Mouse (Mus musculus): ENCODE results near the gene Fam129a. TPM values are rescaled to one million over a fixed set of nuclear protein-coding genes. Genes with fewer than 3 reads are reported as not detected.
"Not testable (repeated sequence)": the region's sequence is repeated elsewhere in the genome, so short reads cannot be mapped to it uniquely, and the experiment has no call there.

Gene Fam129a
- polyA plus RNA-seq, 1 experiment, result not detected

DNA sequence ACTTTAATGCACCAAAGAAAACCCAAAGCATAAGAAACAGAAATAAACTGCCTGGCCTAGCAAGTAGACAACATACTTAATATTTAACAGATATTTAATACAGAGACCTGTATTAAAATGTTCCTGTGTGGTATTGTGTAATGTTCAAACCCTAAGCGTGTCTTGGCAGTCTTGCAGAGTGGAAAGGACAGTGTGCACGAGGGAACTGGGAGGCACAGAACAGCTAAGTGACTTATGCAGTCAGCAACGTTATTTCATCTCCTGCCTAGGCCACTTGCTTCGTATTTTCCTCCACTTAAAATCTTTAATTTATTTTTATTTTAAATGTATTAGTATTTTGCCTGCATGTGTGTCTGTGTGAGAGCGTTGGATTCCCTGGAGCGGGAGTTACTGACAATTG lies 119.1 kb downstream of the Fam129a start:
- H3K4me3 ChIP-seq (ENCODE audit: insufficient read depth, low read depth, low read length), result no peak overlapping the region
- peaks cover 11% of the 10 kb centered on the region for H3K4me1 ChIP-seq (ENCODE audit: control insufficient read depth, insufficient read depth, low read length)
- H3K27ac ChIP-seq (ENCODE audit: insufficient read depth, low read depth, low read length), result no peak overlapping the region
- 92% methylated on average over 6 of the region's 6 CpGs for WGBS
- TF ChIP-seq POLR2A (IDR thresholded peaks at IDR 0.05; ENCODE audit: insufficient read depth, low read depth, low read length), result no peak
- no peak for TF ChIP-seq CTCF (IDR thresholded peaks at IDR 0.05; ENCODE audit: insufficient read depth, low read depth, low read length)

- Histone ChIP-seq H3K4me1 (ENCODE audit: control insufficient read depth, insufficient read depth, low read length) (peaks cover 9% of the 10 kb centered on the region), H3K27ac (ENCODE audit: insufficient read depth, low read depth, low read length) (no peak overlapping the region), H3K4me3 (ENCODE audit: insufficient read depth, low read depth, low read length) (no peak overlapping the region)
- TF ChIP-seq POLR2A (IDR thresholded peaks at IDR 0.05; ENCODE audit: insufficient read depth, low read depth, low read length) (no peak), CTCF (IDR thresholded peaks at IDR 0.05; ENCODE audit: insufficient read depth, low read depth, low read length) (no peak)
- 76% methylated on average over 7 of the region's 7 CpGs for WGBS
These were observed 119.7 kb downstream of the Fam129a start for GRCm38 (mm10) chr1:151690583-151691193.

- 66% methylated on average over 6 of the region's 6 CpGs for WGBS
- H3K27ac ChIP-seq (ENCODE audit: insufficient read depth, low read depth, low read length); H3K4me1 ChIP-seq (ENCODE audit: control insufficient read depth, insufficient read depth, low read length); H3K4me3 ChIP-seq (ENCODE audit: insufficient read depth, low read depth, low read length): not testable (repeated sequence)
These were observed 121.9 kb downstream of the Fam129a start for GRCm38 (mm10) chr1:151692867-151693266.

DNA sequence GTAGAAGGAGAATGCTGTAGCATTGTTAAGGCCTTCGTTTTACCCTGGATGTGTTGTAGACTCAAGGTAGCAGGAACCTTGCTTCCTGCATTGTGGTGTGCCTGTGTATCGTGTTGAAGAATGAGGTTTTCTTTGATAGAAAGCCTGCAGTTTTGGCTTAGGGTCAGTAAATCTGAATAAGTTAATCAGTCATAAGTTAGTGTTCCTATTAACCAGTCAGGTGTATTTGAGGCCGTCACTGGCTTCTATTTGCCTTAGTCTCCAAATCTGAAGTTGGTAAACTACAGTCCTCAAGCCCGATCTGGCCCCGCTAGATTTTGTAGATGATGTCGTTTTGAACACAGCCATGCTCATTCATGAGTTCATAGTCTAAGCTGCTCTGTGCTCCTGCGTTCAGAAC lies 125.8 kb downstream of the Fam129a start:
- no peak for TF ChIP-seq CTCF (IDR thresholded peaks at IDR 0.05; ENCODE audit: insufficient read depth, low read depth, low read length)
- no peak for TF ChIP-seq POLR2A (IDR thresholded peaks at IDR 0.05; ENCODE audit: insufficient read depth, low read depth, low read length)
- H3K4me3 ChIP-seq (ENCODE audit: insufficient read depth, low read depth, low read length), result no peak overlapping the region
- no peaks in the 10 kb centered on the region for H3K4me1 ChIP-seq (ENCODE audit: control insufficient read depth, insufficient read depth, low read length)
- WGBS, result 95% methylated on average over 7 of the region's 7 CpGs
- H3K27ac ChIP-seq (ENCODE audit: insufficient read depth, low read depth, low read length), result no peak overlapping the region

DNA sequence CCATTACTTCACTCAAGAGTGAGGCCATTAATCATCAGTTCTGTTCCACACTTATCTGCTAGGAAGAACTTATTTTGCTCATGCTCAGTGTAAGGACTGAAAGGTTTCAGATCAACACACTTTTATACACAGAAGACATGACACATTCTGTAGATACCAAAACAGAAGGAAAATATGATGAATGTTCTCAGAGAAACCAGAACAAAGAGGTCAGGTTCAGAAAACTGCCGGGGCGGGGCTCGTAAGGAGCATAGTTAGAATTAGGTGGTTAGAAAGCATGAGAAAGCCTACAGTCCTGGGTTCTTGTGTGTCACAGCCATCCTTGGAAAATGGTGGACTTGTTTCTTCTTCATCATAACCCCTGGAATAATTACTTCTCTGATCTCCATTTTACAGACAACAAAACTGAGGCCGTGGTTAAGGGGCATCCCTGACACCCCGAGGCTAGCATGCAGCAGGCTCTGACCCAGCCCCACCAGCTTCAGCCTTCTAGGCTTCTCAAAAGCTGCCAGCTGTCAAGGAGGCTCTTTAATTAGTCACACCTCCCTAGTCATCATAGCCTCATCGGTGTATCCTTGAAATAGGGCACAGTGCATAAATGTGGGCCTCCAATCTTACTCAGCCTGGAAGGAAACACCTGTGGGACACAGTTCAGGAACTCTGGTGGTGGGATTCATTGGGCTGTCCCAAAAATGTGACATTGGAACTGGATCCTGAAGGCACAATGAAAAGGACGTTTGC lies 127.1 kb downstream of the Fam129a start:
- no peaks in the 10 kb centered on the region for H3K4me1 ChIP-seq (ENCODE audit: control insufficient read depth, insufficient read depth, low read length)
- WGBS, result 87% methylated on average over 7 of the region's 7 CpGs
- H3K4me3 ChIP-seq (ENCODE audit: insufficient read depth, low read depth, low read length), result no peak overlapping the region
- no peak overlapping the region for H3K27ac ChIP-seq (ENCODE audit: insufficient read depth, low read depth, low read length)
- no peak for TF ChIP-seq CTCF (IDR thresholded peaks at IDR 0.05; ENCODE audit: insufficient read depth, low read depth, low read length)
- TF ChIP-seq POLR2A (IDR thresholded peaks at IDR 0.05; ENCODE audit: insufficient read depth, low read depth, low read length), result no peak

- no peak for TF ChIP-seq POLR2A (IDR thresholded peaks at IDR 0.05; ENCODE audit: insufficient read depth, low read depth, low read length)
- TF ChIP-seq CTCF (IDR thresholded peaks at IDR 0.05; ENCODE audit: insufficient read depth, low read depth, low read length), result no peak
- WGBS, result 85% methylated on average over 7 of the region's 7 CpGs
- peaks cover 4% of the 10 kb centered on the region for H3K4me1 ChIP-seq (ENCODE audit: control insufficient read depth, insufficient read depth, low read length)
- no peak overlapping the region for H3K27ac ChIP-seq (ENCODE audit: insufficient read depth, low read depth, low read length)
- H3K4me3 ChIP-seq (ENCODE audit: insufficient read depth, low read depth, low read length), result no peak overlapping the region
These were observed 128.4 kb downstream of the Fam129a start for GRCm38 (mm10) chr1:151699363-151699762.

GRCm38 (mm10) chr1:151702816-151703215 lies 131.8 kb downstream of the Fam129a start:
- peaks cover 4% of the 10 kb centered on the region for H3K4me1 ChIP-seq (ENCODE audit: control insufficient read depth, insufficient read depth, low read length)
- no peak overlapping the region for H3K4me3 ChIP-seq (ENCODE audit: insufficient read depth, low read depth, low read length)
- no peak overlapping the region for H3K27ac ChIP-seq (ENCODE audit: insufficient read depth, low read depth, low read length)
- TF ChIP-seq CTCF (IDR thresholded peaks at IDR 0.05; ENCODE audit: insufficient read depth, low read depth, low read length) (no peak), POLR2A (IDR thresholded peaks at IDR 0.05; ENCODE audit: insufficient read depth, low read depth, low read length) (no peak)
- WGBS, result 32% methylated on average over 1 of the region's 1 CpGs

- H3K27ac ChIP-seq (ENCODE audit: insufficient read depth, low read depth, low read length), result no peak overlapping the region
- H3K4me1 ChIP-seq (ENCODE audit: control insufficient read depth, insufficient read depth, low read length), result peaks cover 4% of the 10 kb centered on the region
- H3K4me3 ChIP-seq (ENCODE audit: insufficient read depth, low read depth, low read length), result no peak overlapping the region
- TF ChIP-seq POLR2A (IDR thresholded peaks at IDR 0.05; ENCODE audit: insufficient read depth, low read depth, low read length) (no peak), CTCF (IDR thresholded peaks at IDR 0.05; ENCODE audit: insufficient read depth, low read depth, low read length) (no peak)
- WGBS, result 42% methylated on average over 11 of the region's 11 CpGs
These were observed 134.9 kb downstream of the Fam129a start for GRCm38 (mm10) chr1:151705723-151706396.

- TF ChIP-seq POLR2A (IDR thresholded peaks at IDR 0.05; ENCODE audit: insufficient read depth, low read depth, low read length) (no peak), CTCF (IDR thresholded peaks at IDR 0.05; ENCODE audit: insufficient read depth, low read depth, low read length) (no peak)
These were observed 135.4 kb downstream of the Fam129a start for GRCm38 (mm10) chr1:151706397-151706752.

More at GRCm38 (mm10) chr1:151706397-151706752, 135.4 kb downstream of the Fam129a start:
- 79% methylated on average over 3 of the region's 3 CpGs for WGBS
- no peak overlapping the region for H3K4me3 ChIP-seq (ENCODE audit: insufficient read depth, low read depth, low read length)
- no peak overlapping the region for H3K27ac ChIP-seq (ENCODE audit: insufficient read depth, low read depth, low read length)
- H3K4me1 ChIP-seq (ENCODE audit: control insufficient read depth, insufficient read depth, low read length), result peaks cover 4% of the 10 kb centered on the region

All from olfactory bulb, adult 2 months (tissue).